Mouse (Mus musculus): Measurements from ENCODE around the gene Mttp.

DNA sequence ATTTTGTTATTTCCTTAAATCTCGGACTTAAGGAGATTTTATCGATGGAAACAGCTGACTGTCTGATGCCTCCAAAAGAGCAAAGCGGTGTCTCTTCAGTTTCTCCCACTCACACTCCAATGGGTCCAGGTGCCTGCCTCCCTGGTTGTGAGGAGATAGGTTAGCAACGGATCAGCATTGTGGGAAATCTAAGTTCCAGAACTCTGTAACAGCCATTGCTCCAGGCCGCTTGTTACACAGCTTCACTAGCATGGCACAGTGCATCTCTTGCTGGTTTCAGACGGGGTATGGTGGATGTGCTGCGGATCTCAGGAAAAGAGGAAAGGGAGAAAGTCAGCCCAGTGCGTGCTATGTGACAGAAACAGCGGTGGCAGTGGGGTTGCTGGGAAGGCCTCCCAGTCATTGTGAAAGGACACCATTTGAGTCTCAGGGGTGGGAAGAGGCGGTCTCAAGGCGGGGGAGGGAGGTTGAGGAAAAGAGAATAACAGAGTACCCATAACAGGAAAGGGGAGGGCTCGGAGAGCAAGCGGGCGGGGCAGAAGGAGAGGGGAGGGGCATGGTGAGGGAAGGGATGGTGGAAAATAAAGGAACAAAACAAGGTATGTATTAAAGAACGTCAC is 49.0 kb upstream of the Mttp start, which contains the start of gene 4930579F01Rik:
- TF ChIP-seq CTCF (IDR thresholded peaks at IDR 0.05; ENCODE audit: borderline replicate concordance, insufficient read depth, low read length) (no peak), POLR2A (IDR thresholded peaks at IDR 0.05; ENCODE audit: low read depth, low read length) (no peak)

All from embryonic fibroblast, embryonic 13.5 days (primary cell).